Mouse (Mus musculus): ENCODE measurements around the gene Zfp873. TPM values are rescaled to one million over a fixed set of nuclear protein-coding genes. Genes with fewer than 3 reads are reported as not detected.
"Not testable (repeated sequence)": the region's sequence is repeated elsewhere in the genome, so short reads cannot be mapped to it uniquely, and the experiment has no call there.

Zfp873 gene
- polyA plus RNA-seq (2012; rRNA removed), result 6.0 and 6.4 TPM in 2 replicates

DNA sequence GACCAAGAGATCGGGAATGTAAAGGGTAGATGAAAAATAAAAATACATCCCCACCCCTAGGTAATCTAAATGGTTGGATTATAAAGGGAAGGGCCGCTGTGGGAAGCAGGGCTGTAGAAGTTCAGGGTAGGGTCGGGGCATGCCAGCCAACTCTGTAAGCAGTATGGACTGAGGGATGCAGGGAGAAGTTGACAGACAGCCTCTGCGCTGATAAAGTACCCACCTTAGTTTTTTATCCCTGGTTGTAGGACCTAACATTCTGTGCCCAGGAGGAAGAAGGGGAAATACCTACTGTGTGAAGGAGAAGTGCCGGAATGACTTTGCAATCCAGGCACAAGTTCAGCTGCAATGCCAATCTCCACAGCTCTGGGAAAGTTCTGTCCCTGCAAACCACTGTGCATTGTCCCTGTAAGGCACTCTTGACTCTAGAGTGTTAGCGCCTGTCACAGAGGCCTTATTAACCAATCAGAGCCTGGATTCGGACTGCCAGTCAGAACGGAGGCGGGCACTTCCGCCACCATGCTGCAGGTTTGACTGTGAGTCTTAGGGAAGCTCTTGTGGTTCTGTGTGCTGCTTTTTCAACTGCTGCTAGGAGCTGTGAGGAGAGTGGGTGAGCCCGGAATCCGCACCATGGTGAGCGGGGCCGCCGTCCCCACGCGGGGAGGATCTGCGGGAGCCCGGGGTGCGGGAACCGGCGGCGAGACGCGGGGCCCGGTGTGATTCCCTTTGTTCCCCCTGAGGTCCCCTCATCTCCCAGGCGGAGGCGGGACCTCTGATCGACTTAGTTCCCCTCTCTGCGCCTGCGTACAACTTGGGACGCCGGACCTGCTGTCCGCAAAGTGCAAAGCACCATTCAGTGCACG is at the start of gene Zfp873:
Zfp873 (plus strand) TSS at position 527 of the 863 bp plus-strand sequence.
- no peaks in the 10 kb centered on the region for H3K27me3 ChIP-seq (ENCODE audit: control insufficient read depth, insufficient read depth, low read length)
- peak within 1 kb of the TSS; percentile 75; the same call in 1 of the 2 replicates for H3K27ac ChIP-seq (ENCODE audit: insufficient read depth, low read length)
- peak; percentile 95 to 96 for DNase-seq
- H3K4me1 ChIP-seq (ENCODE audit: control insufficient read depth, insufficient read depth, low read length), result no peaks in the 10 kb centered on the region
- peak within 1 kb of the TSS; percentile 56 for H3K4me3 ChIP-seq (replicated peaks; ENCODE audit: insufficient read depth, low read depth, low read length)
- WGBS, result 9% methylated on average over 35 of the region's 35 CpGs
- peak; percentile 66; the same call in 1 of the 2 replicates for TF ChIP-seq POLR2A (IDR thresholded peaks at IDR 0.05; ENCODE audit: borderline replicate concordance, insufficient read depth, low read length)
- TF ChIP-seq CTCF (IDR thresholded peaks at IDR 0.05; ENCODE audit: borderline replicate concordance, insufficient read depth, low read depth, low read length), result no peak

DNA sequence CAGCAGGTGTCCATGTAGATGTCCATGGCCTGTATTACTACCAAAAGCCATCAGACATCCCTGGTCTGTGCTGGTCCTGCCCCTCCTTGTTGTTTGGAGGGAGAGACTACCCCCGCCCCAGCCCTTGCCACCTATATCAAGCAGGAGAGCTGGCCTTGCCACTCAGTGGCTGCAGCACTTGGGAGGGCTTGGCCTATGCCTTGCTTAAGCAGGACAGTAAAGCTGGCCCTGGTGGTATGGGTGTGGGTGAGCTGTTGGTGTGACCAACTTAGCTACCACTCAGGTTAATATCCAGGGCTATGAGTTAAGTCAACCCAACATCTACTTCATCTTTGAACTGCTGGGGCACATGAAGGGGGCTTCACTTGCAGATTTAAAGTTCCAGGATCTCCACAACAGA is 44.7 kb upstream of the Zfp873 start:
- H3K27me3 ChIP-seq (ENCODE audit: control insufficient read depth, insufficient read depth, low read length); H3K4me1 ChIP-seq (ENCODE audit: control insufficient read depth, insufficient read depth, low read length); DNase-seq; H3K4me3 ChIP-seq (replicated peaks; ENCODE audit: insufficient read depth, low read depth, low read length); H3K27ac ChIP-seq (ENCODE audit: insufficient read depth, low read length): not testable (repeated sequence)
- 94% methylated on average over 1 of the region's 1 CpGs for WGBS

DNA sequence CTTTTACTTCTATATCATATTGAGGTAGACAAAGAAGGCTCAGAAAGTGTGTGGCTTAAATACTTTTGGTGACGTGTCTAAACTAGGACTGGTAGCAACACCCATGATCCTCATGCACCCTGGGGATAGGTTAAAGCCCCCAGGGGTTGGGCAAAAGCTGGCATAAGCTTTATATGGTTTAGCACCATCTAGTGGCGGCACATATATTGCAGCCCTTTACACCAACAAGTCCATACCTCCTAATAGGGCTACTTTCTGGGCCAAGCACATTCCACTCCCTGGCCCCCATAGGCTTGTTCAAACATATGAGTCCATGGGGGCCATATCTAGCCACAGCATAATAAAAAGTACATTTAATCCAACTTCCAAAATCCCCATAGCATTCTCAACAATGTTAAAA is 43.1 kb upstream of the Zfp873 start:
- WGBS, result 42% methylated on average over 2 of the region's 2 CpGs
- not testable (repeated sequence) for H3K4me3 ChIP-seq (replicated peaks; ENCODE audit: insufficient read depth, low read depth, low read length); H3K27ac ChIP-seq (ENCODE audit: insufficient read depth, low read length); H3K4me1 ChIP-seq (ENCODE audit: control insufficient read depth, insufficient read depth, low read length); DNase-seq; H3K27me3 ChIP-seq (ENCODE audit: control insufficient read depth, insufficient read depth, low read length)

DNA sequence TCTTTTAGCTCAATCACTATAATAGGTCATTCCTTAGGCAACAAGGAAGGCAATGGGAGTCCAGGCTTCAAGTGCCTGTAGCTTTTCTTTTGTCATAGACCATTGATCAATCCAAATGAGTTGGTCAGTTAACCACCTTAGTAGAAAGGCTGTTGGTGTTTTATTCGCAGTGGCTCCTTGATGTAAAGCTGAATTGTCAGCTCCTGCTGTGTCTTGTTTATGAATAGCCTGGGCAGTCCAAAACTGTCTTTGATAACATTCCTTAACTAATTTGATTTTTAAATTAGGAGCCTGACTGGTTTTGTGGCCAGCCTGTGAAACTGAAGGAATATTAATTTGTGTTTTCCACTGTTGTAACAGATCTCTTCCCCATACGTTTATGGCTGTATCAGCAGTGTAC is 5.7 kb upstream of the Zfp873 start:
- Histone ChIP-seq H3K27ac (ENCODE audit: insufficient read depth, low read length) (no peak overlapping the region), H3K4me1 (ENCODE audit: control insufficient read depth, insufficient read depth, low read length) (no peaks in the 10 kb centered on the region), H3K27me3 (ENCODE audit: control insufficient read depth, insufficient read depth, low read length) (no peaks in the 10 kb centered on the region), H3K4me3 (replicated peaks; ENCODE audit: insufficient read depth, low read depth, low read length) (no peak overlapping the region)
- 32% methylated on average over 2 of the region's 2 CpGs for WGBS
- no peak for DNase-seq
- no peak for TF ChIP-seq POLR2A (IDR thresholded peaks at IDR 0.05; ENCODE audit: borderline replicate concordance, insufficient read depth, low read length)
- no peak for TF ChIP-seq CTCF (IDR thresholded peaks at IDR 0.05; ENCODE audit: borderline replicate concordance, insufficient read depth, low read depth, low read length)

DNA sequence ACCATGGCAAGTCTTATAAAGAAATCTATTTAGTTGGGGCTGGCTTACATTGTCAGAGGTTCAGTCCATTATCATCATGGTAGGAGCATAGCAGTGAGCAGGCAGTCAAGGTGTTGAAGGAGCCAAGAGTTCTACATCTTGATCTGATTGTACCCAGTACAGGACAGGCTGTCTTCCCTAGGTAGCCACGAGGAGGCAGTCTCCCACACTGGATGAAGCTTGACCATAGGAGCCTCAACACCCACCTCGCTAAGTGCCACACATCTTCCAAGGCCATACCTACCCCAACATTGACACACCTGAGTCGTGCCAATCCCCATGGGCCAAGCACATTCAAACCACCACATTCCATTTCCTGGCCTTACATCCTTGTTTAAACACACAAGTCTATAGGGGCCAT is 1.3 kb upstream of the Zfp873 start:
- Histone ChIP-seq H3K27me3 (ENCODE audit: control insufficient read depth, insufficient read depth, low read length) (no peaks in the 10 kb centered on the region), H3K4me1 (ENCODE audit: control insufficient read depth, insufficient read depth, low read length) (no peaks in the 10 kb centered on the region), H3K27ac (ENCODE audit: insufficient read depth, low read length) (no peak overlapping the region), H3K4me3 (replicated peaks; ENCODE audit: insufficient read depth, low read depth, low read length) (no peak overlapping the region)
- DNase-seq, result no peak
- TF ChIP-seq CTCF (IDR thresholded peaks at IDR 0.05; ENCODE audit: borderline replicate concordance, insufficient read depth, low read depth, low read length) (no peak), POLR2A (IDR thresholded peaks at IDR 0.05; ENCODE audit: borderline replicate concordance, insufficient read depth, low read length) (no peak)
- WGBS, result 84% methylated on average over 3 of the region's 3 CpGs

DNA sequence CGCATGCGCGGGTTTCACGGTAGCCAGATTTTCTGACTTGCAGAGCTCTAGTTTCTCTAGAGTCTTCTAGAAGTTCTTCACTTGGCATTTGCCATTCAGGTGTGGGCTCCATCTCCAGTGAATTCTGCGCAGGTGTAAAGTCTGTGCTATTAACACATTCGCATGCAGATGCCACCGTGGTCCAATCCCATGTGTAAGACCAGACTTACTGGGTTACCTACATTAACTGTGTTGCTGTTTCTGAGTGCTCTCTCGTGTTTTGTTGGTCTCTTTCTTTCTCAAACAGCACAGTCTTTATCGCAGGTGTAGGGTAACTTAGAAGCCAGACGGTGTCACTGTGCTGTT is 509 bp downstream of the Zfp873 start:
- 27% methylated on average over 10 of the region's 10 CpGs for WGBS
- not testable (repeated sequence) for DNase-seq; H3K4me1 ChIP-seq (ENCODE audit: control insufficient read depth, insufficient read depth, low read length); H3K27ac ChIP-seq (ENCODE audit: insufficient read depth, low read length); H3K27me3 ChIP-seq (ENCODE audit: control insufficient read depth, insufficient read depth, low read length)
- H3K4me3 ChIP-seq (replicated peaks; ENCODE audit: insufficient read depth, low read depth, low read length), result peak overlapping the region; percentile 56

DNA sequence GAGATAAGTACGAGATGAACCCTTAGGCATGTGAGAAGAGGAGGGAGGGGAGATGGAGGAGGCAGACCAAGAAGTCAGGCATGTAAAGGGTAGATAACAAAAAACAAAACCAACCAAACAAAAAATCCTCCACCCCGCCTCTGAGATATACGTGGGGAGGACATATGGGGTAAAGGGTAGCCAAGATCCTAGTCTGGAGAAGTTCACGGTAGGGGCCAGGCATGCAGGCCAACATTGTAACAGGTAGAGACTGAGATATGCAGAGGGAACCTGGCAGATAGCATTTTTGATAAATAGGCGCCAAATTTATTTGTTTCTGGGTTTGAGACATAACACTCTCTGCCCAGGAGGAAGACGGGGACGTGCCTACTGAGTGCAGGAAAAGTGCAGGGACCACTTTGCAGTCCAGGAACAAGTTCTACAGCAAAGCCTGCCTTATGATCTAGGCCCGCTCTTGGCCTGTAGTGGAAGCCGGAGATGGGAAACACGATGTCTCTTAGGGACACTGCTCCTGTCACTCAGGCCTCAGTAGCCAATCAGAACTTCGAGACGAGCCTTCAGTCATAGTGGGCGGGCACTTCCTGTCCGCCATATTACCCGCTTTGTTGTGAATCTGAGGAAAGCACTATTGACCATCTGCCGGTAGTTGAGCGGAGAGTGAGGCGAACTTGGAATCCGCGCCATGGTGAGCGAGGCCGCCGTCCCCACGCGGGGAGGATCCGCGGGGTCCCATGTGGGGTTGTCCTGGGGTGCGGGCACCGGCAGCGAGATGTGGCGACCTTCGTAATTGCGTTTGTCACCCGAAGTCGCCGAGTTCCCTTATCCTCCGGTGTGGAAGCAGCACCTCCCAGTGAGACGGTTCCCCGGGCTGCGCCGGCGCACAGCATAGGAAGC is 35.1 kb downstream of the Zfp873 start, which contains the start of gene BC024063:
BC024063 (plus strand) TSS at position 626 of the 894 bp plus-strand sequence.
- WGBS, result 17% methylated on average over 42 of the region's 42 CpGs
- Histone ChIP-seq H3K27ac (ENCODE audit: insufficient read depth, low read length) (peak within 1 kb of the TSS; percentile 82), H3K4me3 (replicated peaks; ENCODE audit: insufficient read depth, low read depth, low read length) (peak within 1 kb of the TSS; percentile 65)
- DNase-seq, result peak; percentile 85
- H3K4me1 ChIP-seq (ENCODE audit: control insufficient read depth, insufficient read depth, low read length); H3K27me3 ChIP-seq (ENCODE audit: control insufficient read depth, insufficient read depth, low read length): not testable (repeated sequence)

DNA sequence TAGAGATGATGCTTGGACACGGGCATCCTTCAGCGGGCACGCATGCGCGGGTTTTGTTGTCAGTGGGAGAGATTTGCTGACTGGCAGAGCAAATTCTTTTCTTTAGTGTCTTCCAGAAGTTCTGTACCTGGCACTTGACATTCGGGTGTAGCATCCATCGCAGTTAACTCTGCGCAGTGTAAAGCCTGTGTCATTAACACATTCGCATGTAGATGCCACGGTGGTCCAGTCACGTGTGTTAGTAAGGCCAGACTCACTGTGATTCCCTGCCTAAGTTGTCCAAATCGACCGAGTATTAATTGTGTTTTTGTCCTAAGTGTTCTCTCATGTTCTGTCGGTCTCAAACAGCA is 35.7 kb downstream of the Zfp873 start:
- H3K27me3 ChIP-seq (ENCODE audit: control insufficient read depth, insufficient read depth, low read length); DNase-seq; H3K4me1 ChIP-seq (ENCODE audit: control insufficient read depth, insufficient read depth, low read length): not testable (repeated sequence)
- Histone ChIP-seq H3K4me3 (replicated peaks; ENCODE audit: insufficient read depth, low read depth, low read length) (peak overlapping the region; percentile 65), H3K27ac (ENCODE audit: insufficient read depth, low read length) (peak overlapping the region; percentile 82; the same call in 1 of the 2 replicates)
- WGBS, result 18% methylated on average over 14 of the region's 14 CpGs

Other genes starting within 250 kb of the Zfp873 start
- gene Gm4767, start 235.9 kb upstream of the Zfp873 start, polyA plus RNA-seq (2012; rRNA removed), result 0.78 and 0.79 TPM in 2 replicates
- 5.7 and 6.1 TPM in 2 replicates for gene Gm32687, start 184.2 kb upstream of the Zfp873 start, polyA plus RNA-seq (2012; rRNA removed)
- gene Zfp781, start 117.6 kb upstream of the Zfp873 start, polyA plus RNA-seq (2012; rRNA removed), result 3.4 and 4.2 TPM in 2 replicates
- 2.5 and 2.9 TPM in 2 replicates for gene BC024063, start 35.2 kb downstream of the Zfp873 start, polyA plus RNA-seq (2012; rRNA removed)
- gene AU041133, start 79.9 kb downstream of the Zfp873 start, polyA plus RNA-seq (2012; rRNA removed), result 3.2 and 3.8 TPM in 2 replicates
- gene Zfp938, start 193.2 kb downstream of the Zfp873 start, polyA plus RNA-seq (2012; rRNA removed), result 20.9 and 23.2 TPM in 2 replicates